Mouse (Mus musculus): ENCODE data around the gene Tsks. TPM values are rescaled to one million over a fixed set of nuclear protein-coding genes. Genes with fewer than 3 reads are reported as not detected.

The Tsks gene
- polyA plus RNA-seq (2012; ENCODE audit: insufficient read depth, insufficient read length, missing spikeins): not detected in 2 replicates

GRCm38 (mm10) chr7:44942904-44943303 lies at the start of gene Tsks:
Gene Tsks (plus strand): TSS chr7:44943204.
- Histone ChIP-seq H3K27ac (ENCODE audit: insufficient read depth, low read depth, low read length) (no peak within 1 kb of the TSS), H3K4me1 (ENCODE audit: control insufficient read depth, insufficient read depth, low read length) (no peaks in the 10 kb centered on the region), H3K4me3 (ENCODE audit: insufficient read depth, low read length) (no peak within 1 kb of the TSS)
- TF ChIP-seq POLR2A (IDR thresholded peaks at IDR 0.05; ENCODE audit: borderline replicate concordance, low read depth, low read length) (no peak), CTCF (IDR thresholded peaks at IDR 0.05; ENCODE audit: low read depth, low read length) (no peak)

- H3K4me1 ChIP-seq (ENCODE audit: control insufficient read depth, insufficient read depth, low read length): peaks cover 15% of the 10 kb centered on the region
- no peak overlapping the region for H3K27ac ChIP-seq (ENCODE audit: insufficient read depth, low read depth, low read length)
- H3K4me3 ChIP-seq (ENCODE audit: insufficient read depth, low read length): no peak overlapping the region
Observed at GRCm38 (mm10) chr7:44894175-44894574, 48.8 kb upstream of the Tsks start.

GRCm38 (mm10) chr7:44895206-44895592 lies 47.8 kb upstream of the Tsks start:
- TF ChIP-seq CTCF (IDR thresholded peaks at IDR 0.05; ENCODE audit: low read depth, low read length) (no peak), POLR2A (IDR thresholded peaks at IDR 0.05; ENCODE audit: borderline replicate concordance, low read depth, low read length) (no peak)
- Histone ChIP-seq H3K4me3 (ENCODE audit: insufficient read depth, low read length) (peak overlapping the region; percentile 70), H3K4me1 (ENCODE audit: control insufficient read depth, insufficient read depth, low read length) (peaks cover 15% of the 10 kb centered on the region), H3K27ac (ENCODE audit: insufficient read depth, low read depth, low read length) (no peak overlapping the region)

More at GRCm38 (mm10) chr7:44894175-44894574, 48.8 kb upstream of the Tsks start:
- TF ChIP-seq CTCF (IDR thresholded peaks at IDR 0.05; ENCODE audit: low read depth, low read length) (no peak), POLR2A (IDR thresholded peaks at IDR 0.05; ENCODE audit: borderline replicate concordance, low read depth, low read length) (no peak)

DNA sequence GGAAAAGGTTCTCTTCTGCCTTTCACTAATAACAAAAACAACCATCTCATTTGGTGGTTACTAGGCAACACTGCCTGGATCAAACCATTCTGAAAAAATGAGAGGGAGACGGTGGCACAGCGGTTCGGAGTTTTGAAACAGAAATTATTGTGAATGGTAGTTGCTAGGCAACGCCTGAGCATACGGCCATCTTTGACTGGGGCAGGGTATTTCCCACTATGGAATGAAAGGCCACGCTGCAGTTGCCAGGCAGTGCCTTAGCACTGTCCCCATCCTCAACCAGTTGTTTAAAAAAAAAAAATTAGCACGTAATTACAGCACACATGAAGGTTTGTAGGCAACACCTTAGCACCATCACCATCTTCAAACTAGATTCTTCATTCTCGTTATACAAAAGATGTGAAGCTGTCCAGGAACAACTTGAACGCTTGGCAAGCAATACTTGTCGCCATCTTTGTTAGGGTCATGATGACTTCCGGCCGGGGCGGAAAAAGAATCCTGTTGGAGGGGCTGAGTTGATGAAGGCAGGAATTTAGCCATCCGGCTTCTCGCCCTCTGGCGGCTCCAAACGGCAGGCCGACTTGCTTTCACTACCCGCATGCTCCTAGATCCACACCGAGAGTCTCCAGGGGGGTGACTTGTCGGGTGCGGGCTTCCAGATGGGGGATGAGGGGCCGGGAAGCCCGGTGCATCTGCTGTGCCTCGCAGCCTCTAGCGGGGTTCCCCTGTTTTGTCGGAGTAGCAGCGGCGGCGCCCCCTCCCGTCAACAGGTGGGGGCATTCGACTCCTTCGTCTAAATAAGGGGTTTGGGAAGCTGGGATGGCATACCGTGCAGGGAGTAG lies 47.2 kb upstream of the Tsks start, which contains the start of gene Fuz:
Gene Fuz (plus strand): TSS at position 487 of the 842 bp plus-strand sequence.
- Histone ChIP-seq H3K4me1 (ENCODE audit: control insufficient read depth, insufficient read depth, low read length) (peaks cover 10% of the 10 kb centered on the region), H3K27ac (ENCODE audit: insufficient read depth, low read depth, low read length) (peak within 1 kb of the TSS; percentile 63)
- no peak for TF ChIP-seq POLR2A (IDR thresholded peaks at IDR 0.05; ENCODE audit: borderline replicate concordance, low read depth, low read length)
- TF ChIP-seq CTCF (IDR thresholded peaks at IDR 0.05; ENCODE audit: low read depth, low read length): peak; percentile 56; the same call in 1 of the 2 replicates

DNA sequence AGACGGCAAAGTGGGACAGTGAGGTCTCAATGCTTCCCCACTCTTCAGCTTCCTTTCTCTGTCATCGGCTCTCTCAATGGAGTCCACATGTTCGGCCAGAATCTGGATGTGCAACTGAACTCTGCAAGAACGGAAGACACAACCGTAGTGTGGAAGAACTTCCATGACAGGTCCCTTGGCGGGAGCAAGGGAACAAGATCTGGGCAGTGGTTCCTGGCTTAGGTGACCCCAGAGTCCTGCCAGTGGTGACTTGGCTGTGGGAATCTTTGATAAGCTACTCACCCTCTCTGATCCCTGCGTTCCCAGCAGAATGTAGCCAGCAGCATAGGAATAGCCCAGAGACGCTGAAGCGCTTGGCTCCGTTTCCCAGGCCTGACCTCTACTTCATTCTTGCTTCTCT lies 46.5 kb upstream of the Tsks start:
- Histone ChIP-seq H3K27ac (ENCODE audit: insufficient read depth, low read depth, low read length) (0 out of 2 replicates have a peak overlapping the region, but pooled peaks have one; percentile 12), H3K4me1 (ENCODE audit: control insufficient read depth, insufficient read depth, low read length) (0 out of 2 replicates have a peak, but pooled peaks cover 7% of the 10 kb centered on the region)

More for the DNA sequence above, 47.2 kb upstream of the Tsks start, which contains the start of gene Fuz:
- H3K4me3 ChIP-seq (ENCODE audit: insufficient read depth, low read length): peak within 1 kb of the TSS; percentile 70

GRCm38 (mm10) chr7:44898607-44899006 lies 44.4 kb upstream of the Tsks start:
- Histone ChIP-seq H3K4me1 (ENCODE audit: control insufficient read depth, insufficient read depth, low read length) (0 out of 2 replicates have a peak, but pooled peaks cover 5% of the 10 kb centered on the region), H3K4me3 (ENCODE audit: insufficient read depth, low read length) (no peak overlapping the region), H3K27ac (ENCODE audit: insufficient read depth, low read depth, low read length) (no peak overlapping the region)
- TF ChIP-seq CTCF (IDR thresholded peaks at IDR 0.05; ENCODE audit: low read depth, low read length): no peak
- no peak for TF ChIP-seq POLR2A (IDR thresholded peaks at IDR 0.05; ENCODE audit: borderline replicate concordance, low read depth, low read length)

More for the DNA sequence above, 46.5 kb upstream of the Tsks start:
- TF ChIP-seq POLR2A (IDR thresholded peaks at IDR 0.05; ENCODE audit: borderline replicate concordance, low read depth, low read length) (no peak), CTCF (IDR thresholded peaks at IDR 0.05; ENCODE audit: low read depth, low read length) (no peak)
- H3K4me3 ChIP-seq (ENCODE audit: insufficient read depth, low read length): peak overlapping the region; percentile 70

DNA sequence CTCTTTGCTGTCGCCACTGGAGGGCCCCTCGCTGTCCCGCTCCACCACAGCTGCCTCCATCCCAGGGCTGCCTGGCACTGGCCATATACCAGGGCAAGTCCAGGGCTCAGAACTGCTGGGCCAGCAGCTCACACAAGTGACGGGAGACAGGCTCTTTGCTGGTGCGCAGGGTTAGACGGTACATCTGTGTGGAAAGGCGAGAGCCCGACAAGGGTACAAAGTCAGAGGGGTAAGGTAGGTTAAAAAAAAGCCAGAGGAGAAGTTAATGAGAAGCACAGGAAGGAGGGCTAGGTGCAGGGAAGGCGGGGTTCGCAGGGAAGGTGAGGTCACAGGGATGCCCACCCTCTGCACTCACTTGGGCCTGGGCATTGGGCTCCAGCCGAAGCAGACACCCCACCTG lies 42.4 kb upstream of the Tsks start:
- H3K4me3 ChIP-seq (ENCODE audit: insufficient read depth, low read length): no peak overlapping the region

DNA sequence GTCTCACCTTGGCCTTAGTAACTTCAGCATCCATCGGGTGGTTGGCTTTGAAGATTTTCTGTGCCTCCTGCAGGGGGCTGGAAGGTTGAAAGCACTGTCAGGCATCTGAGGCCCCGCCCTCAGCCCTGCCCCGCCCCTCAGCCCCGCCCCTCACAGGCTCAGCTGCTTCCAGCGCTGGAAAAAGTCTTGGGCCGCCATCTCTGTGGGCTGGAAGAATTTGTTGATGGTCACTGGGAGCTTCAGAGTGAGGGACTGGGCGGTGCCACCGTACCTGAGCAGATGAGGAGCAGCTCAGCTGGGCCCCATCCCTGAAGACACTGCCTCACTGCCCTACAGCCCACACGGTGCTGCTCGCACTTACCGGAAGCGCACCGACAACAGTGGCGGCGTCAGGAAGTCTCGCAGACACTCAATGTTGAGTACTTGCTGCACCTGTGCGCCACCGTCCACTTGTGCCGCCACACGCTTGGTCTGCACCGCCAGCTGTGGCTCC lies 41.7 kb upstream of the Tsks start:
- H3K4me3 ChIP-seq (ENCODE audit: insufficient read depth, low read length): no peak overlapping the region
- TF ChIP-seq CTCF (IDR thresholded peaks at IDR 0.05; ENCODE audit: low read depth, low read length) (no peak), POLR2A (IDR thresholded peaks at IDR 0.05; ENCODE audit: borderline replicate concordance, low read depth, low read length) (no peak)
- no peak overlapping the region for H3K27ac ChIP-seq (ENCODE audit: insufficient read depth, low read depth, low read length)
- H3K4me1 ChIP-seq (ENCODE audit: control insufficient read depth, insufficient read depth, low read length): 0 out of 2 replicates have a peak, but pooled peaks cover 4% of the 10 kb centered on the region

More for the DNA sequence above, 42.4 kb upstream of the Tsks start:
- H3K27ac ChIP-seq (ENCODE audit: insufficient read depth, low read depth, low read length): no peak overlapping the region
- no peak for TF ChIP-seq POLR2A (IDR thresholded peaks at IDR 0.05; ENCODE audit: borderline replicate concordance, low read depth, low read length)
- TF ChIP-seq CTCF (IDR thresholded peaks at IDR 0.05; ENCODE audit: low read depth, low read length): no peak
- H3K4me1 ChIP-seq (ENCODE audit: control insufficient read depth, insufficient read depth, low read length): 0 out of 2 replicates have a peak, but pooled peaks cover 4% of the 10 kb centered on the region

GRCm38 (mm10) chr7:44905430-44905829 lies 37.6 kb upstream of the Tsks start:
- Histone ChIP-seq H3K27ac (ENCODE audit: insufficient read depth, low read depth, low read length) (no peak overlapping the region), H3K4me1 (ENCODE audit: control insufficient read depth, insufficient read depth, low read length) (peaks cover 17% of the 10 kb centered on the region), H3K4me3 (ENCODE audit: insufficient read depth, low read length) (no peak overlapping the region)
- TF ChIP-seq POLR2A (IDR thresholded peaks at IDR 0.05; ENCODE audit: borderline replicate concordance, low read depth, low read length): no peak
- no peak for TF ChIP-seq CTCF (IDR thresholded peaks at IDR 0.05; ENCODE audit: low read depth, low read length)

Data from bone marrow macrophage, adult 2 months (primary cell).